Mouse (Mus musculus): Measurements from ENCODE around the gene Fam72a.

The Fam72a gene

DNA sequence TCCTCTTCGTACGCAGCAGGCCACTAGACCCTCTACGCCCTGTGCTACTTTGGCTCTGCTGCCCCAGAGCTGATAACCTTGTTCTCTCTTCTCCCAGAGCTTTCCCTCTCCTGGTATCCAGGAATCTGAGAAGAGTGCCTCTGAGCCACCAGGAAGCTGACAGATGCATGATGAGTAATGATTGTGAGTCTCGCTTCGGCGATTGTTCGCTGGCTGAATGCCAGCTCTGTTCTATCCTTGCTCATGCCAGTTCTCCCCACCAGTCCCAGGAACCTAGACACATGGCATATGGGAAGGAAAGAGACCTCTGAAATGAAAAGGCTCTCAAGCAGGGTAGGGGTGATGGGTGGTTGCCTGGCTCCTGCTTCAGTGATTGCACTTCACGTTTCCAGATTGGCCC is 59.1 kb downstream of the Fam72a start:
- no peak for DNase-seq

Measured in lung, adult 18-20 months (tissue).